Mouse (Mus musculus) T-helper 2 cell (primary cell): Measurements from ENCODE around the gene Tpm4.

ENCODE experiments used
- in situ Hi-C: fragments of 300-600 bp; cut with MboI, MseI; formaldehyde crosslinking; loops from one replicate; pipeline ENCODE4 v1.15.1; 2025; ENCODE audit warnings: high pct_unique_total_duplicates

Tpm4 gene

DNA sequence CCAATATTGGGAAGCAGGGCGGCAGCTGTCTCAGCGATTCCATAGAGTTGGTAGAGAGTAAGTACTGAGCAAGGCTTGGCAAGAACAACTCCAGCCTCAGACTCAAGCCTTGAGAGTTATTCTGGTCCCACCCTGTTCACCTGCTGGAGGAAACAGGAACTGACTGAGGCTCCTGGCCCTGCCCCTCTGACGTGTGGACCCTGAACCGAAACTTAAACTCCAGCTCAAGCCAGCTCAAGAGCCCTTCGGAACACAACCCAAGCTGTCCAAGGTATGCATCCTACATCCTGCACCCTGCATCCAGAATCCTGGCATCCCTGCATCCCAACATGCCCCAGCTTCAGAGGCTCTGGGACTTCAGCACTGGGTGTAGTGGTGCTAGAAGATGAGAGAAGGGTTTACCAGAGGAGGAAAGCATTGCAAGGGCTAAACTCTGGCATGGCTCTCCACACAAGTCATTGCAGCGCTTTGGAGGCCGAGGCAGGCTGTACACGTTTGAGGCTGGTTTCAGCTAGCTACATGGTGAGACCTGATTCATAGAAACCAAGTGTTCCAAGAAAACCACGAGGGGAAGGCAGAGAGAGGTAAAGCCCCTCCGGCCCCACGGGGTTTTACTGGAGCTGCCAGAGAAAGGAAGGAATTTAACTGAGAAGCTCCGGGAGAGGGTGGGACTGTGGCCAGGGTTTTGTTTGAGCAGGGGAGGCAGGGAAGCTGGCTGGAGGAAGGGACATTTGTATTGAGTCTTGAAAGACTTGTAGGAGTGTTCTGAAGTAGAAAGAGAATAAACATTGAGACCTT lies 54.8 kb downstream of the Tpm4 start, which contains the start of gene Hsh2d:
TSS of gene Hsh2d (plus strand) at position 222 of the 798 bp plus-strand sequence.
- in situ Hi-C loops: no loop called here

DNA sequence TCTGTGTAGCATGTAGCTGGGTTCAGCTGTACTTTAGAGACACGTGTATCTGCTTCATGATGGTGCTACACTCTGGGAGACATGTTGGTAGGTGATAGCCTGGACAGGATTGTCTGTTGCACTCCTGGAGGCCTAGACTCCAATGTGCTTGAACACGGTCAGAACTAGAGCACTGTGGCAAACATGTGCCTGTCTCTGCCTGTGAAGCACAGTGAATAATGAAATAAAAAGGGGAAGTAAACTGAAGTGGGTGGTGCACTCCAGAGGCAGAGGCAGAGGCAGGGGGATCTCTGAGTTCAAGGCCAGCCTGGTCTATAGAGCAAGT lies 55.4 kb downstream of the Tpm4 start:
- in situ Hi-C loops: no loop called here

DNA sequence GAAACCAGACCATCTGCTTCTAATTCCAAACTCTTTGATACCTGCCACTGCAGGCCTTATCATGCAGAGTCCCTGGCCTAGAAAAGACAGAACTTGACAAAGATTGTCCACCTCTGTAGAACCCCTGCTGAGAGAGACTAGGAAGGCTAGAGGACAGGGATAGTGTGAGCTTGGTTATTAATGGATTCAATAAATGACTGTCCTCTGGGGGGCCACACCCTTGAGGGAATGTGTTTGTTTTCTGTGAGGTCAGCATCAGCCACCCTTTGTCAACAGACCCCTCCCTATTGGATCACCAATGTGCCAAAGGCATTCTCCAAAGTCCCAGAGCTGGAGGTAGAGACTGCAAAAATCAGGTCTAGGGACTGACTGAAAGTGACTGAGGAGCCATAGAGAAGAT lies 57.3 kb downstream of the Tpm4 start:
- in situ Hi-C loops: no loop called here

DNA sequence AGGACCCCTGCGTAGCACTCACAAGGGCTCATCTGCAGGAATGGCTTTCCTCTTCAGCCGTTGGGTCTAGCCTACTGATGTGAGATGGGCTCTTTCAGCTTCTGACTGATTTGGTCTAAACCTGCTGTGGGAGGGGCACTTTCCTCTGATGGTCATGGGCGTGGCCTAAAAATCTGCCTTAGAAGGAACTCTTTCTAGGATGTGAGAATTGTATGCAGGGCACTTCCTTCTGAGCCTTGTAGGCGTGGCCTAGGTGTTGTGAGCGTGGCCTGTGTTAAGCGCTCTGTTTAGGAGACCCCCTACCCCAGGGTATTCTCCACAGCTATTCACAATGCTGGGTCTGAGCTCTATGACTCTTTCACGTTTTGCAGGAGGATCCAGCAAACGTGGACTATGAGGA lies 63.2 kb downstream of the Tpm4 start:
- in situ Hi-C loops: no loop called here
